Mouse (Mus musculus) liver, adult 2 months (tissue): ENCODE data around the gene Sec24c. TPM values are rescaled to one million over a fixed set of nuclear protein-coding genes. Genes with fewer than 3 reads are reported as not detected.

Source experiments
- DNase-seq: peaks from one replicate; pipeline ENCODE4 v3.0.0-alpha.2; 2011; ENCODE audit warnings: low read depth, low spot score; ENCODE audit errors: extremely low read depth
- H3K27ac ChIP-seq: fragments of 200-500 bp; replicated peaks from 2 replicates; pipeline ENCODE4 v1.5.1; 2012; ENCODE audit warnings: low read depth, mild to moderate bottlenecking, control low read depth, inconsistent platforms, low read length; ENCODE audit not compliant: insufficient read depth
- H3K27me3 ChIP-seq: fragments of 200-500 bp; 2 replicates; pipeline ENCODE4 v1.6.1; 2012; ENCODE audit warnings: mild to moderate bottlenecking, moderate library complexity, low read length, inconsistent platforms; ENCODE audit not compliant: control insufficient read depth, insufficient read depth
- H3K36me3 ChIP-seq: fragments of 200-500 bp; 2 replicates; pipeline ENCODE4 v1.6.1; 2012; ENCODE audit warnings: low read length, inconsistent platforms; ENCODE audit not compliant: control insufficient read depth, insufficient read depth
- H3K4me1 ChIP-seq: fragments of 200-500 bp; 2 replicates; pipeline ENCODE4 v1.6.1; 2011; ENCODE audit warnings: low read length; ENCODE audit not compliant: control insufficient read depth, insufficient read depth
- H3K4me3 ChIP-seq: fragments of 200-500 bp; 2 replicates; pipeline ENCODE4 v1.5.1; 2011; ENCODE audit warnings: low read depth, mild to moderate bottlenecking, control low read depth, low read length, moderate library complexity; ENCODE audit not compliant: insufficient read depth
- H3K79me2 ChIP-seq: fragments of 200-500 bp; 2 replicates; pipeline ENCODE4 v1.6.1; 2012; ENCODE audit warnings: inconsistent platforms, mild to moderate bottlenecking, low read length, moderate library complexity; ENCODE audit not compliant: control insufficient read depth, insufficient read depth
- H3K9ac ChIP-seq: fragments of 200-500 bp; 2 replicates; pipeline ENCODE4 v1.6.1; 2012; ENCODE audit warnings: low read depth, mild to moderate bottlenecking, control low read depth, inconsistent platforms, low read length
- CTCF ChIP-seq: fragments of 200-500 bp; IDR thresholded peaks from 2 replicates; pipeline ENCODE4 v1.5.1; 2011; ENCODE audit warnings: low read depth, low read length, control low read depth
- POLR2A ChIP-seq: fragments of 200-500 bp; IDR thresholded peaks from 2 replicates; pipeline ENCODE4 v1.6.1; 2011; ENCODE audit warnings: low read length, control low read depth; ENCODE audit not compliant: insufficient read depth; ENCODE audit errors: extremely low read depth
- WGBS: fragments of 180-500 bp; shearing (Covaris S2); methylation state at CpG from one replicate; pipeline ENCODE4 v1.1.7; 2018; 5-methylcytosine and 5-hydroxymethylcytosine counted together
- polyA plus RNA-seq: library from polyadenylated mRNA; depleted of rRNA; stranded (reverse); fragments of >200 nt; gene quantifications from 2 replicates; pipeline ENCODE4 v1.2.3, GENCODE M21; 2012
- total RNA-seq: library from RNA; depleted of rRNA; stranded (reverse); fragments of >200 nt; gene quantifications from 2 replicates; pipeline ENCODE4 v1.2.3, GENCODE M21; 2014

Gene Sec24c
- total and polyA plus RNA-seq, 2 experiments: 52.7 to 183 TPM

GRCm38 (mm10) chr14:20689009-20689408 lies 14.9 kb downstream of the Sec24c start:
- TF ChIP-seq CTCF (no peak), POLR2A (no peak)
- no peaks in the 10 kb centered on the region for H3K27me3 ChIP-seq
- H3K4me3 ChIP-seq: no peak overlapping the region
- no peak for DNase-seq
- WGBS: 93% methylated on average over 2 of the region's 2 CpGs
- H3K27ac ChIP-seq: no peak overlapping the region
- H3K36me3 ChIP-seq: peaks cover 91% of the 10 kb centered on the region
- H3K79me2 ChIP-seq: peaks cover 10% of the 10 kb centered on the region; the same call in 1 of the 2 replicates
- no peaks in the 10 kb centered on the region for H3K4me1 ChIP-seq
- no peak overlapping the region for H3K9ac ChIP-seq

DNA sequence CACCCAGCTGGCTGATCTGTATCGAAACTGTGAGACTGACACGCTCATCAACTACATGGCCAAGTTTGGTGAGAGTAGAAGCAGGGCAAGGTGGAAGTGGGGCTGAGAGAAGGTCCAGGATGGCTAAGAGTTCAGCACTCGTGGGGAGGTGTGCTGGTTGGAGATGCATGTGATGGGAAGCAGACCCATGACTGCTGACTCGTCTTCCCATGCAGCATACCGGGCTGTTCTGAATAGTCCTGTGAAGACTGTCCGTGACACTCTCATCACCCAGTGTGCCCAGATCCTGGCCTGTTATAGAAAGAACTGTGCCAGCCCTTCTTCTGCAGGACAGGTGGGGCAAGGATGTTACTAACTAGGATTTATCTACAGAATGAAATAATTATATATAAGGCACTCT lies 17.7 kb downstream of the Sec24c start:
- TF ChIP-seq CTCF (no peak), POLR2A (no peak)
- Histone ChIP-seq H3K4me3 (no peak overlapping the region), H3K4me1 (no peaks in the 10 kb centered on the region), H3K27me3 (no peaks in the 10 kb centered on the region), H3K79me2 (peaks cover 16% of the 10 kb centered on the region; the same call in 1 of the 2 replicates), H3K9ac (no peak overlapping the region), H3K27ac (no peak overlapping the region), H3K36me3 (peaks cover 70% of the 10 kb centered on the region)
- no peak for DNase-seq
- 96% methylated on average over 6 of the region's 6 CpGs for WGBS

- no peak overlapping the region for H3K4me3 ChIP-seq
- no peaks in the 10 kb centered on the region for H3K27me3 ChIP-seq
- peak overlapping the region; percentile 19 for H3K27ac ChIP-seq
- DNase-seq: no peak
- H3K9ac ChIP-seq: no peak overlapping the region
- H3K79me2 ChIP-seq: peaks cover 19% of the 10 kb centered on the region; the same call in 1 of the 2 replicates
- TF ChIP-seq CTCF (no peak), POLR2A (no peak)
- 85% methylated on average over 10 of the region's 10 CpGs for WGBS
- peaks cover 58% of the 10 kb centered on the region for H3K36me3 ChIP-seq
- H3K4me1 ChIP-seq: no peaks in the 10 kb centered on the region; the same call in 1 of the 2 replicates
These were observed 19.5 kb downstream of the Sec24c start for GRCm38 (mm10) chr14:20693589-20694101.

DNA sequence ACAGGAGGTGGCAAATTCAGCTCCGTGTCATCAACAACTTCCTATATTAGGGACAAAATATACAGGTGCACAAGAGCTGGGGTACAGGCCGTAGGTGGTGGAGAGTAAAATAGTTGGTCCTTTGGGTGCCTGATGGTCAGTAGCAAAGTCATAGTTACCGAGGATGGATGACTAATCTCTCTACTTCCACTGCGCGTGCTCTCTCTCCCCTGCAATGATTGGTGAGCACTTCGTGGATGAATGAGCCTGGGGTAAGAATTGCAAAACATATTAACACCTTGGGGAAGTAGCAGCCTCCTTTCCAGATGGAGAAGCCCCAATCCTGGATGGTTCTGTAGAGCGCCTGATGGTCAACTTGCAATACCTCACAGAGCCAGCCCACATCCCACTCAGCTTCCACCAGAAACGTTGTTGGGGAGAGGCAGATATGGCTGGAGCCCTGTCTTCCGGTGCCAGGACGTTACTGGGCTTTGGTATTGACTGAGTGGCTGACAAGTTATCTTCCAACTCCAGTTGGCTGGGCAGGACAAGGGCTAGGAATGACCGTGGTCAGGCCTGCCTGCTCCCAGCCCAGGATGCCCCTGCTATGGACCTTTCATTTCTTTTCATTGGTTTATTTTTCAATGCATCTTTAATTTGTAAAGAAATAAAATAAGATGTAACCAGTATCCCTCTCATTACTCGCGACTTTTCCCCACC lies 20.2 kb downstream of the Sec24c start:
- peaks cover 57% of the 10 kb centered on the region for H3K36me3 ChIP-seq
- DNase-seq: no peak

GRCm38 (mm10) chr14:20694884-20695760 lies 21.0 kb downstream of the Sec24c start, which contains the start of gene Fut11:
Gene Fut11, plus strand, starts transcription at chr14:20694968.
- peak within 1 kb of the TSS; percentile 78 for H3K9ac ChIP-seq
- no peak for DNase-seq
- 59% methylated on average over 111 of the region's 111 CpGs for WGBS
- H3K27ac ChIP-seq: peak within 1 kb of the TSS; percentile 67
- TF ChIP-seq POLR2A: peak; percentile 43; the same call in 1 of the 2 replicates
- TF ChIP-seq CTCF: no peak
- H3K27me3 ChIP-seq: no peaks in the 10 kb centered on the region
- no peaks in the 10 kb centered on the region; the same call in none of the 2 replicates for H3K4me1 ChIP-seq
- H3K79me2 ChIP-seq: peaks cover 17% of the 10 kb centered on the region; the same call in 1 of the 2 replicates
- H3K4me3 ChIP-seq: peak within 1 kb of the TSS; percentile 69
- peaks cover 49% of the 10 kb centered on the region for H3K36me3 ChIP-seq

More for the DNA sequence above, 20.2 kb downstream of the Sec24c start:
- WGBS: 72% methylated on average over 13 of the region's 13 CpGs
- Histone ChIP-seq H3K27ac (no peak overlapping the region; the same call in 1 of the 2 replicates), H3K4me1 (no peaks in the 10 kb centered on the region; the same call in 1 of the 2 replicates), H3K27me3 (no peaks in the 10 kb centered on the region), H3K9ac (no peak overlapping the region), H3K4me3 (peak overlapping the region; percentile 69), H3K79me2 (peaks cover 19% of the 10 kb centered on the region; the same call in 1 of the 2 replicates)
- TF ChIP-seq CTCF (no peak), POLR2A (no peak)
